Mouse (Mus musculus) spleen, embryonic (tissue): ENCODE measurements around the gene Rfxank.

Experiments used
- CTCF ChIA-PET: fragments of 350-600 bp; sonication (Branson Sonifier 250); formaldehyde crosslinking; loops from one replicate; lab custom pipeline; 2022; lab: Charles Lee

Rfxank gene

DNA sequence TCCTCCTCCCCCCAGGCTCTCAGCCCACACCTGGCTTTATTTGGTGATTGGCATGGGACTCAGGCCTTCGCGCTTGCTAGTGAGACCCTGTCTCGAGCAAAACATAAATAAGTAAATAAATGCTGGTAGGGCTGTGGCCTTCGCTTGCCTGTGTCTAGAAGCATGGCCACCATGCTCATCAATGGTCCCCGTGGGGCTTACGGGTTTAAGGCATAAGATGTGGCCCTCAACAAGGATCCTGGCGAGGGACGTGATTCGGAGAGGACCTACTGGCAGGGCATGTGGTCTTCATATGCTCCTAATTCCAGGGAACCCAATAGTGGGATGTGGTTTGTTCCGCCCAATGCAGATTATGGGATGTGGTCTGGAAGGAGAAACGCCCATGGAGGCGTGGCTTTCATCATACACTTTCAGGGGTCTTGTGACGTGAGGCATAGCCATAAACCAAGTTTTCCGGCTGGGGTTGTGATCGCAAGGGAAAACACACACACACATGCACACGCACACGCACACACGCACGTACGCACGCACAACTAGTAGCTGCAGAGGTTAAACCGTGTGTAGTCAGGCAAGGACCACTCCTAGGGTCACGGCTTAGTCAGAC, 27.7 kb downstream of the Rfxank start:
- CTCF ChIA-PET, result no interaction called here

DNA sequence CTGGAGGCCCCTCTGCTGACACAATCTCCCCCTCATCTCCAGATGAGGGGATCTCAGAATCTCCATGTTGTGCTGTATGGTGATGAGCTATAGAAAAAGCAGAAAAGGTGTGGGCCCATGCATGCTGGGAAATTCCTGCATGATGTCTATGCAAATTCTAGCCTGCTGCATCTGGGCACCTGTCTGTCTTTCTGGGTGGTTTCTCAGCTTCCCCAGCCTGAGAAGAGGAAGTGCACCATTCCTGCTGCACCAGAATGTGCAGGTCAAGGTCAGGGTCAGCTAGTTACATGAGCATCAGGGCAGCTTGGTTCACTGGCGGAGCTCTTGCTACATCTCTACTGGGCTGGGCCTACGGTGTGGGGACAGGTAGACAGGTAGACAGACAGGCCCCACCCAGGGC, 28.5 kb downstream of the Rfxank start:
- CTCF ChIA-PET, result interaction anchor here (2.1 kb wide), 1 partner anchor 8 kb away, joined by 6 read pairs; no protein-coding TSS in a partner anchor

DNA sequence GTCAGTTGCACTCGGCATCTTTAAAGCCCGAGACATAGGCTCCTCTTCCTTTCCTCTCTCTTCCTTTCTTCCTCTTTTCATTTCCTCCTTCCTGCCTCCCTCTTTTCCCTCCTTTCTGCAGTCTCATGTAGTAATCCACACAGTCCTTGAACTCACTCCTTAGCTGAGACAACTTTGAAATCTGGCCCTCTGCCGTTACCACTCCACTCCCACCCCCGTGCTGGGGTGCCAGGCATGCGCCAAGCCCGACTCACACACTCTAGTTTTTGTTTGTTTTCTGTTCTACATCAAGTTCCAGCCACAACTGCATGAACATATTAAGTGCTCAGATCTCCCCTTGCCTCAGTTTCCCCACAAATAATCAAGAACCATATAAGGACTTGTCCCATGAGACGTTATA, 34.0 kb downstream of the Rfxank start:
- CTCF ChIA-PET, result interaction anchor here (0.6 to 1.9 kb wide), 3 partner anchors 13 to 1344 kb away, joined by 3 to 6 read pairs (median 3); no protein-coding TSS in a partner anchor

DNA sequence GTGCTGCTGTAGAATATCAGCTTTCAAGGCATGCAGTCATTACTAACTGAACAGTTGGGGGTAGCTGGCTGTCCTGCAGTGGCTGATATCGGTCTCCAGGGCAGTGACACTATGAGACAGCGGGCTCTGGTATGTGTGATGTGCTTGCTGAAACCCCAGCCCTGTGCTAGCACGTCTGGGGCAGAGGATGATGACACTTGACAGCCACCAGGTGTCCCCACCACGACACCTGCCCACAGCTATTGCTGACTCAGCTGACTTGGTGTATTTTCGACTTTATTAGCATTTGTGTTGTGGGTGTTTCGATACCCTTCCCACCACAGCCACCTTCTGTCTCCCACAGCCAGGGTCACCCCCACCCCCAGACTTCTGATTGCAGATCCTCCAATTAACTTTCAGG, 34.4 kb downstream of the Rfxank start:
- CTCF ChIA-PET, result interaction anchor here (0.6 to 1.9 kb wide), 4 partner anchors 14 to 1344 kb away, joined by 3 to 6 read pairs (median 3); no protein-coding TSS in a partner anchor

DNA sequence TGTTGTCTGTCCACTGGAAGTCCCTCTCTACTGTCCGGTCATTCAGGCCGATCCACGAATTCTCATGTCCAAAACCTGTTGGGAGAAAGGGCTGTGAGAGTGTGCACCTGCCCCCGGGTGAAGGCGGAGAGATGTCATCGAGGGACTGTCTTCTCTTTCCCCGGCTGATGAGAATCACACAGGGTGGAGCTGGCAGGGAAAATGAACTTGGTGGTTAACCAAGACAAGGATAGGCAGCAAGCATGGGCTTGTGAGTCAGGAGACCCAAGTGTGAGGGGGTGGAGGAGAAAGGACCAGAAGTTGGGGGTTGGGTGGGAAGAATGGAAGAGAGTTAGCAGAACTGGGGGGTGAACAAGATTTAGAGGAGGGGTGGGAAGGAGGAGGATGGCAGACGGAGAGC, 38.7 kb downstream of the Rfxank start:
- CTCF ChIA-PET, result no interaction called here

DNA sequence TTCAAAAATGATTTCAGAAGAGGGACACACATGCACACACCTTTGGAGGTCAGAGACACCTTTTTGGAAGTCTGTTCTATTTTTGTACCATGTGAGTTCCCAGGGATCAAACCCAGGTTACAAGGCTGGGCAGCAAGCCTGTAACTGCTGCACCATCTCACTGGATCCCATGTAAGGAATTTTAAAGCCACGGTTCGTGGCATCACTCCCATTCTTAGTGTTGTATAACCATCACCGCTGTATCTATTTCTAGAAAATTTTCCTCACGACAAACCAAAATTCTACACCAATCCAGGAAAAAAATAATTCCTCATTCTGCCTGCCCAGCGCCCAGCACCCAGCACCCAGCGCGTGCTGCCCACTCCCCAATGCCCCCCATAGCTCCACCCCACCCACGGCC, 39.7 kb downstream of the Rfxank start:
- CTCF ChIA-PET, result no interaction called here

DNA sequence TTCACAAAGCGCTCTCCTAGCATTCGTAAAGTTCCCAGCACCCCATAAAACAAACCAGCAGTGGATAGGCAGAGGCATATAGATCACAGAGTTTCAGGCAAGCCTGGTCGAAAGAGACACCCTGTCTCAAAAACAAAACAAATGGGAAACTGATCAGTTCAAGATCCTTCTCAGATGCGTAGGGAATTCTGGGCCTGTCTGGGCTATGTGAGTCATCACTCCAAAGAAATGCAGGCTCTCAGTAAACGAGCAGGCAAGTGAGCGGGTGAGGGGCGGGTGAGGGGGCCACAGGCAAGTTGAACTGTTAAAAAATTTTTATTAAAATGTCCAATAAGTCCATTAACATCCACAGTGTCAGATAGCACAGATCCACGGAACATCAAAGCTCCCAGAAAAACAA, 46.2 kb downstream of the Rfxank start:
- CTCF ChIA-PET, result no interaction called here

DNA sequence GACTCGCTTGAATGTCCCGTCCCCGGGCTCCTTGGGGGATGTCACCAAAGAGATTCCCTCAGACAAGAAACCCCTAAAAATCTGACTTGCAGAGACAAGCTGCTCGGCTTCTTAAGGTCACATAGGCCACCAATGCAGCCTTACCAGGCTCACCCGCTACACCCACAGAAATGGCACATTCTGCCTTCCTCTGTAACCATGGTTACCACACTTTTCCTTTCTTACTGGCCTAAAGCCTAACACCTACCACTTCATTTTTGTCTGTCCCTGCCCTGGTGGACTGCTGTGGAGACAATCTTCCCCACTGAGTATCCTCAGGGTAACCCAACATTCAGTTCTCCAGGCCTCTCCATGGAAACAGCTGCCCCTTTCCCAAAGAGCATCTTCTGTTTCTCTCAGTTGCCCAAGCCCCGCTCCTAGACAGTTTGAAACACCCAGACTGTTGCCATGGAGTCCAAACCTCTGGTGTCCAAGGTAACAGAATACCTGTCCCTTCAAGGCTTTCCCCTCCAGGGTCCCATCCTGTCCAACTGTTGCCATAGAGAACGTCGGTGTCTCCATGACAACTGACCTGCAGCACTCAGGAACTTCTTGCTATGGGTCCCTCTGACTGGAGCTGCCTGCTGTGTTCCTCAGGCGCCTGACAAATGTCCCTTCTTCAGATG, 49.5 kb downstream of the Rfxank start:
- CTCF ChIA-PET, result no interaction called here

DNA sequence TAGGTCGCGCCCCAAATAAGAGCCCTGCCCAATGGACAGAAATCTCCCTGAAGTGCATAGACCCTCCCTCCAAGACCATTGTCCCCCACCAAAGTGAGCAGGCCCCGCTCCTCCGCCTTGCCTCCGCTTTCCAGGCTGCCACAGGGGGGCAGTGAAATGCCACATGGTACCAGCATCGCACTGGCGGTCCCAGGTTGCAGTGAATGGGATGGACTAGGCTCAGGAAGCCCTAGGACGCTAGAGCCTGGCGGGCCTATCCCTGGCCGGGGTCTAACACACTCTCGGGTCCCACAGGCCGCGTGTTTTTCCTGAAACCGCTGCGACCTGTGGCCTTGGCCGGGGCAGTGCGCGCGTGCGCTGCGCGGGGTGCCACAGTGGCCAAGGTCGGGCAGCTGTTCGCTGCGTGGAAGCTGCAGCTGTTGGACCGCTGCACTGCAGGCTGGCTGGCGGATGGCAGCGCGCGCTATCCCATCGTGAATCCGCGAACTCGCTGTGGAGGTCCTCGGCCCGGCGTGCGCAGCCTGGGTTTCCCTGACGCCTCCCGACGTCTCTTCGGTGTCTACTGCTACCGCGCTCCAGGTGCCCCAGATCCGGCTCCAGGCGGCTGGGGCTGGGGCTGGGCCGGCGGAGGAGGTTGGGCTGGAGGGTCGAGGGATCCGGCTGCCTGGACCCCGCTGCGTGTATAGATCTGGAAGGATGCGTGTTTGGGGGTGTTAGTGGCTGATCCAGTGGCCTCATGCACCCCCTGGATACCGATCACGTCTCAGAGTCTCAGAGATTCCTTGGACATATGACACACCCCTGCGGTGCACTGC, 50.9 kb downstream of the Rfxank start:
- CTCF ChIA-PET, result no interaction called here

DNA sequence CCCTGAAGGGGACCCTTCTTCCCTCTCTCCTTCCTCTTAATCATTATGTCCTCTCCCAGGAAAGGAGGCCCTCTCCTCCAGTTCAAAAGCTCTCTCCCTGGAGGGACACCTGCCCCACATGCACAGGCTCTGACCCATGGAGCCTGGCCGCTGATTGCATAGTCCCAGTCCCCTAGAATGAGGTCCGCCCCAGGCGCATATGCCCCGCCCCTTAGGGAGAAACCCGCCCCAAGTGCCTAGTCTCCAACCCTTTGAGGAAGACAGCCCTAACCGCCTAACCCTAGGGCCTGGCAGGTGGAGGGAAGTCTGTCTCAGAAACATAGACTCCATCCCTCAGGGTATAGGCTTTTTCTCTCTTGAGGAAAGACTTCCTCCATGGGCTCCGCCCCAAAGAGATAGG, 51.7 kb downstream of the Rfxank start:
- CTCF ChIA-PET, result no interaction called here

DNA sequence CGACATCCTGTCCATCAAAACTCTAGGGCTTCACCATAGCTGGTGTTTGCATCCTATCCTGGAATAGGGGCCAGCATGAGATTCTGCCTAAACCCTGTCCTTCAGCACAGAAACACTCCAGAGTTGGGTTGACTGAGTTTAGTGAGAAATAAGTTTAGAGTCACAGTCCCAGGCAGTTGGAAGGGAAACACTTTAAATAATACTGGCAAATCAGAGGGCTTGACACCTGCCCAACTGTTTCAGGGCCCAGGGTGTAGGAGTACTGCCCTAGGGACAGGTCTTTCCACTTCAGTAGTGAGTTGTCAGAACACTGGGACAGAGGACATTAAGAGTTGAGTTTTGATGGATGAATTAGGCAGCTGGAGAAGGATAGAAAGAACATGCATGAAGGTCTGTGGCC, 52.8 kb downstream of the Rfxank start:
- CTCF ChIA-PET, result no interaction called here

DNA sequence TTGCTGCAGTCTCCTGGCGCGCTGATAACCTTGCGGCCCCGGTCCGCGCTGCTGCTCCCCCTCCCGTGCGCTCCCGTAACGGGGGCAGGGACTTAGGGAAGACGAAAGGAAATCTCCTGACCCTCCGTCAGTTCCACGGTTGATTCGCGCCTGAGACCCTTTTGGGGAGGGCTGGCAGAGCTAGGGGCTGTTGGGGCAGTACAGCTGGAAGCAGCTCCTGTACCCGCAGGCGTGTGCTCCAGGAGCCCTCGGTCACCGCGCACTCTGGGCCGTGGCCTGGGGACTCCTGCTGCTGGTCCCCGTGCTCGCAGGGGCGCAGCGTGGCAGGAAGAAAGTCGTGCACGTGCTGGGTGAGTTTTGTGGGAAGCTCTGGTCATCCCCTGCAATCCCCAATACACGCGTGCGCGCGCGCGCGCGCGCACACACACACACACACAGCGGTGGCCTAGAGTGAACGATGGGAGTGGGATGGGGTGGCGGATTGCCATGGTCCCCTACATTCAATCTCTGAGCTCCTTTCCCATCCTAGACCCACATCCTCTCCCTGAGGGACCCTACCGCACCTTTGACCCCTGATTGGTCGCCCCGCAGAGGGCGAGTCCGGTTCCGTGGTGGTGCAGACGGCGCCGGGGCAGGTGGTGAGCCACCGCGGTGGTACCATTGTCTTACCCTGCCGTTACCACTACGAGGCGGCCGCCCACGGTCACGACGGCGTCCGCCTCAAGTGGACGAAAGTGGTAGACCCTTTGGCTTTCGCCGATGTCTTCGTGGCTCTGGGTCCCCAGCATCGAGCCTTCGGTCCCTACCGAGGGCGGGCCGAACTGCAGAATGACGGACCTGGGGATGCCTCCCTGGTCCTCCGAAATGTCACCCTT, 54.5 kb downstream of the Rfxank start:
- CTCF ChIA-PET, result no interaction called here

DNA sequence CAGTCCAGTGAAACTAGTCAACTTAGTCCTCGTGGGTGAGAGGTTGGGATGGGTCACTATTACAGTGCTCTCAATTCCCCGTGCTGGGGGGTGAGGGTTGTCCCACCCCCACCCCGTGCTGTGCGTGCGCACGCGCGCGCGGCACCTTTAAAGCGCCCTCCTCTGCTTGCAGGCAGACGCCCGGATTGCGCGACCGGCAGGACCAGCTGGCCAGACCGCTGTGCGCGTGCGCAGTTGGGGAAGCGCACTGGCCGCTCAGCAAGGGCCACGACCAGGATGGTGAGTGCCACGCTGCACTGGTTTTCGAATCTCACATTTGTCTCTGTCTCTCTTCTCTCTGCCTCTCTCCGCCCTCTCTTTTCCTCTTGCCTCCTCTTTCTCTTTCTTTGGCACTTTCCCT, 55.7 kb downstream of the Rfxank start, which contains the start of gene Hapln4:
TSS of gene Hapln4 (plus strand) at position 173 of the 400 bp plus-strand sequence.
- CTCF ChIA-PET, result no interaction called here

DNA sequence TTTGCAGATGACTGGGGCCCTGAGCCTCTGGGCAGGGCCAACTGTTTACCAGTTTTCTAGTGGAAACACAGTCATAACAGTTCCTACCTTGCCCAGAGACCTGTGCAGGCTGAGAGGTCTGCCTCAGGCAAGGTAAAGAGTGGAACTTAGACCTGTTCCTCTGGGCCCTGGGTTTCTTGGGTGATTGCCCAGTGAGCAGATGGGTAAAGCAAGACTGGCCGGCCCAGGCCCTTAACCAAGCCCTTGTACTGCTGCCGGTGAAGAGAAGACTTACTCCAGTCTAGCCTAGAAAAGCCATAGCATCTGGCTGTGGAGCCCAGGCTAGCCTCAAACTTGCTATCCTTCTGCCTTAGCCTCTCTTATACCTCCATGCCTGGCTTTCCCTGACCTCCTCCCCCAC, 57.0 kb downstream of the Rfxank start:
- CTCF ChIA-PET, result no interaction called here
